Mouse (Mus musculus): Measurements from ENCODE around the gene Stap2.

GRCm38 (mm10) chr17:55952041-55952440, 53.3 kb downstream of the Stap2 start:
- TF ChIP-seq CTCF (IDR thresholded peaks at IDR 0.05; ENCODE audit: borderline replicate concordance, control insufficient read depth, extremely low read depth, insufficient read depth, low read length, poor library complexity) (no peak), POLR2A (IDR thresholded peaks at IDR 0.05; ENCODE audit: control insufficient read depth, extremely low read depth, insufficient read depth, low read length, poor library complexity) (no peak)
